Mouse (Mus musculus): ENCODE data around the gene Bud31. TPM values are rescaled to one million over a fixed set of nuclear protein-coding genes. Genes with fewer than 3 reads are reported as not detected.

Gene Bud31
- polyA plus RNA-seq, 1 experiment from 2014 or later: 135 TPM

Other genes starting within 250 kb of the Bud31 start
- 16.6 and 18.0 TPM in 2 replicates for gene Smurf1, start 174.5 kb upstream of the Bud31 start, polyA plus RNA-seq (2014; fragmentation: Nextera tagmentation; extraction: Ambion mirVana)
- not detected in 2 replicates for gene Gm4871, start 107.6 kb upstream of the Bud31 start, polyA plus RNA-seq (2014; fragmentation: Nextera tagmentation; extraction: Ambion mirVana)
- gene 1700018F24Rik, start 97.4 kb upstream of the Bud31 start, polyA plus RNA-seq (2014; fragmentation: Nextera tagmentation; extraction: Ambion mirVana): not detected in 2 replicates
- gene Arpc1a, start 56.5 kb upstream of the Bud31 start, polyA plus RNA-seq (2014; fragmentation: Nextera tagmentation; extraction: Ambion mirVana): 101 and 107 TPM in 2 replicates
- not detected in 2 replicates for gene Kpna7, start 56.3 kb upstream of the Bud31 start, polyA plus RNA-seq (2014; fragmentation: Nextera tagmentation; extraction: Ambion mirVana)
- 84.8 and 137 TPM in 2 replicates for gene Arpc1b, start 26.1 kb upstream of the Bud31 start, polyA plus RNA-seq (2014; fragmentation: Nextera tagmentation; extraction: Ambion mirVana)
- 60.9 and 69.1 TPM in 2 replicates for gene Pdap1, start 124 bp upstream of the Bud31 start, polyA plus RNA-seq (2014; fragmentation: Nextera tagmentation; extraction: Ambion mirVana)
- gene Ptcd1, start 26.7 kb downstream of the Bud31 start, polyA plus RNA-seq (2014; fragmentation: Nextera tagmentation; extraction: Ambion mirVana): 10.6 and 11.2 TPM in 2 replicates
- gene Cpsf4, start 26.9 kb downstream of the Bud31 start, polyA plus RNA-seq (2014; fragmentation: Nextera tagmentation; extraction: Ambion mirVana): 13.6 and 14.1 TPM in 2 replicates
- gene Atp5j2, start 51.7 kb downstream of the Bud31 start, polyA plus RNA-seq (2014; fragmentation: Nextera tagmentation; extraction: Ambion mirVana): 1,222 and 1,313 TPM in 2 replicates
- gene Zkscan14, start 61.5 kb downstream of the Bud31 start, polyA plus RNA-seq (2014; fragmentation: Nextera tagmentation; extraction: Ambion mirVana): 7.4 and 7.8 TPM in 2 replicates
- gene Zkscan5, start 64.2 kb downstream of the Bud31 start, polyA plus RNA-seq (2014; fragmentation: Nextera tagmentation; extraction: Ambion mirVana): 10.2 and 11.1 TPM in 2 replicates
- gene Zfp655, start 91.4 kb downstream of the Bud31 start, polyA plus RNA-seq (2014; fragmentation: Nextera tagmentation; extraction: Ambion mirVana): 37.3 and 38.6 TPM in 2 replicates
- gene Zscan25, start 140.1 kb downstream of the Bud31 start, polyA plus RNA-seq (2014; fragmentation: Nextera tagmentation; extraction: Ambion mirVana): 0.42 and 0.73 TPM in 2 replicates
- not detected in 2 replicates for gene Cyp3a57, start 204.9 kb downstream of the Bud31 start, polyA plus RNA-seq (2014; fragmentation: Nextera tagmentation; extraction: Ambion mirVana)

All from heart, embryonic 14.5 days (tissue).